Mouse (Mus musculus) skeletal muscle tissue, adult 2 months (tissue): Measurements from ENCODE around the gene Cpa1.
A peak's percentile ranks its signal among the peaks of the same experiment; 100 is the strongest.

ENCODE experiments used
- DNase-seq: peaks from one replicate; pipeline ENCODE4 v3.0.0-alpha.2; 2012; ENCODE audit warnings: low read depth, low spot score

The Cpa1 gene

DNA sequence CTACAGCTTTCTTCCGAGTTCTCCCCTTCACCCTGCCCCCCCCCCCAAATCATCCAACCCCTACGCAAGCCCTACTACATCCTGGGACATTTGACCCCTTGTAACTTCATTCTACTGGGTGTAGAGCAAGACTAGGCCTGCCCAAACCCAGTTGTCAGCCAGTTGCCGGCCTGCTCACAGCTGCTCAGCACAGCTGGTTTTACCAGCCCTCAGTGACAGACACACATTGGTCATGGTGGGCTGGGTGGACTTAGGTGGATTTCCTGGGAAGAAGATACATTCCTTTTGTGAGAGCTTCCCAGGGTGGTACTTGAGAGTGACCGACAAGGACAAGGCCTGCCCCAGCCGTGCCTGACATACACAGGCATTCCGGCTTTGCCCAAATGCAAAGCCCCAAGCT, 18.0 kb upstream of the Cpa1 start:
- no peak for DNase-seq

DNA sequence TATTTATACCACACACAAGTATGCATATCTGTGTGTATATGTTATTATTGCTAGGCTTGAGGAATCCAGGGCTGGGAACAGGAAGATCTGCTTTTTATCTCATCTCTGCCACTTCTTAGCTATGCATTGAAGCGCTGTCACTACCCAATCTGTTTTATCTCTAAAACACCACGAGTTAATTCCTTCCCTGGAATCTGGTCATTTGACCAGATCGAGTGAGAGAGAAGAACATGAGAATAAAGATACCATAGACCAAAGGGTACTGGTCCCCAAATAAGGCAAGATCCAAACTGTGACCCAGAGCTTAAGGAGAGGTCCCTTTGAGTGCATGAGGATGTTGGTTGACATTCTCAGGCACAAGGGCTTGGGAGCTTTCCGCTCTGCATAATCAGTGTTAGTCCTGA, 17.0 kb upstream of the Cpa1 start:
- no peak for DNase-seq

DNA sequence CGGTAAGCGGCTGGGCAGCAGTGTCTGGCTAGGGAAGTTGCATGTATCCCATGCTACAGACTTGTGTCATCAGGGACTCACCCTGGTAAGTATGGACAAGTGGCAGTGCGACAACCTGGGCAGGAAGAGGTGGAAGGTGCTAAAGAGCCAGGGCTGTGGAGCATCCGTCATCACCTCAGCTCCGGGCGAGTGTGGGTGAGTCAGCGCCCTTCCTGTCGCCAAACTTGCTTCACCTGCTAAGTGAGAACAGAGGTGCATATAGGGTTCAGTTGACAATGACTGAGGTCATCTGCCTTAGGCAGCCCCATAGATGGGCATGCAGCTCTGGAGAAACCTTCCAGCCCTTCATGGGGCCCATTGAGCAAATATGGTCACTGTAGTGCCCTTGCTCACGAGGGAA, 14.3 kb upstream of the Cpa1 start:
- no peak for DNase-seq

DNA sequence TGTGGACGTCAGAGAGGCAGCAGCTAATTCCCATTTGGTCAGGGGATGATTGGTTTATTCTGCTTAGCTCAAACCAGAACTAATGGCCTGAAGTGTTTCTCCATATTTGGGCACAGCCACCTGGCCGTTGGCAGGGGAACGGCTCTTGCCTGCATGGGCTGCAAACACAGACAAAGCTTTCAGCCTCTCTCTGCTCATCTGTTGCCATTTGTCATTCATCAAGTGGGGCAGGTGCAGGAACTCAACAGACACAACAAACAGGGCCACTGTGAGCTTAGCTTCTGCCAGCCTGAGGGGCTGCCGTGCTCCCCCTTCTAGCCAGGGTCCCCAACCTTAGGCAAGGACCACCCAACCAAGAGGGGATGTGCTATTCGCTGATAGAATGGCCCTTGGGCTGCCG, 10.9 kb upstream of the Cpa1 start:
- DNase-seq: no peak

DNA sequence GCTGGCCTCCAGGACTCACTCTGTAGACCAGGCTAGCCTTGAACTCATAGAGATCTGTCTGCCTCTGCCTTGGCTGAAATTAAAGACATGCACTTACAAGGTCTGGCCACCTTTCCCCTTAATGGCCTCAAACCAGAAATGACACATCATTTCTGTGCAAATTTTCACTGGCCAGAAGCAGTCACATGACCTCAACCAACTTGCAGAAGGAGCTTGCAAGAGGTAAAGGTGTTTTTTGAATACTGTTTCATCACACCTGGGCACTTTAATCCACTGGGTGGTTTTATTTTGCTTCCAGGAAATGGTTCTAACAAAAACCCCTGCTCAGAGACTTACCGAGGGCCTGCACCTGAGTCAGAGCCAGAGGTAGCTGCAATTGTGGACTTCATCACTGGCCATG, 9.0 kb upstream of the Cpa1 start:
- DNase-seq: no peak

DNA sequence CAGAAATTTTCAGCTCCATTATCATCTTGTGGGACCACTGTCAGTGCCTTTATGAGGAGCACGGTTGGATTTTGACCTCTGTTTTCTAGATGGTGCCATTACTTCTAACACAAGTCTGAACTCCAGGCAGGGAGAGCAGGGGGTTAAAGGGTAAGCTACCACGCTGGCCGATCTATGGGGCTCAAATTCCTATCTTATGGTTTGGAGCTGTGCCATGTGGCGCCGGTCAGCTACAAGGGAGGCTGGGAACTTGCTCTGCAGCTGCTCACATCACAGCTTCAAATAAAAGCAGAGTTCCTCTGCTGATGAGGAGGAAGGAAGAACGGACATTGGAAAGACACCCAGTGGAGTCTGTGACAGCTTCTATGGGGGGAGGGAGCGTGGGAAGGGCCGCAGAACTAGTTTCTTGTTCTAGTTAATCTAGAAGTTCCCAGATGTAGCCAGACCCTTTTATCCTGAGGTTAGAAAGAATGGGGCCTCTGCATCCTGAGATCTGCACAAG, 3.6 kb upstream of the Cpa1 start:
- no peak for DNase-seq

DNA sequence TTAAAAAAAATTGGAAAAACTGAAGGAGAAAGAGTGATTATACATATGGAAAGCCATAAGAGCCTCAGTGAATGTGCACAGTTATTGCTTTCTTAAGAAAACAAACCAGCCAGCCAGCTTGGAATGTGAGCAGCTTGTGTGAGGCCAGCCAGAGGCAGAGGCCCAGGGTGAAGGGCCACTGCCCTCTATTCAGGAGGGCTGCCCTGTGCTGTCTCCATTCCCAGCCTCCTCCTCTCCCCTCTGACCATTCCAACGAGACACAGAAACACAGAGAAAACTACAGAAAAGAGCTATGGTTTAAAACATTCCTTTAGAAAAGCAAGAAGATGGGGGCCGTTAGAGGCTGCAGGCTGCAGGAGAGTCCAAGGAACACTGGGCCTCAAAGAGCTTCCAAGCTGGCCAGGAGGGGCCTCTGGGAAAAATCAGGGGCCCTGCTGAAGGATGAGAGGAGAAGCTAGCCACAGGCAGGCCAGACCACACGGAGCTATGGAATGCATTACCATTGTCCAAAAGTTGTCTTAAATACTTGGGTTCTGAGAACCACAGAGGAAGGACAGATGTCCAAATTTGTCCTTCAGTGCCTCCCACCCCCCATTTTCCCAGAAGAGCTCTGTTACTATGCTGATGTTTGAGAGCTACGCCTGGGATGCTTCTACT, 2.7 kb upstream of the Cpa1 start:
- DNase-seq: no peak

DNA sequence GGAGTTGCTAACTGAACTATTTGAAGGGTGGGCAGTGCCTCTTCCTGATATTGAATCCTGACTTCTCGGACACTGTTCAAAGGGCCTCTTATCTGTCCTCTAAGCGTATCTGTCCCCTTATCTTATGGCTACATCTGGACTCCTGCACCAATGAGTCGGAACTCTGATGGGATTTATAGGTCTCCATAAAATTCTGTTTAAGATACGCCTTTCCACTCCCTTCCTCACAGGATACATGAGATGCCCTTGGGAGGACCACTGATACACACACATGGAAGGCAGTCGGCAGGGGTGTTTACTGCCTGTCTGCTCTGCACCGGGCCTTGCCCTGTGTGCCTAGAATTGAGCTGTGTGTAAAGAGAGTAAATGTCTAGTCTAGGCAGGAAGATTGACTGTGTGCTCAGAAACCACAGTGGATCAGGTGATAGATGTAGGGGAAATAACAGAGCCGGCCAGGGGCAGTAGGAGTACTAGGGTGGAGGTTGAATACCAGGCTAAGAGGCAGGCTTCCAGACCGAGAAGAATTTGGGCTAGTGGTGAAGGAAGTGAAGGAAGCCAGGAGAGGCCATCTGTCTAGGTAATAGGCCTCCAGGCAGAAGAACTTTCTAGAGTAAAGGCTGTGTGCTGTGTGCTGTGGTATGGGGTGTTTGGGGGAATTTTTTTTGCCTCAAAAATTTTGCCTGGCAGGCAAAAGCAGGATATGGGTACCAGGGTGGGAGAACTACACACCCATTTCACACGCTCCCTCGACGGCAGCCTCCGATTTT, 4.9 kb downstream of the Cpa1 start:
- DNase-seq: peak; percentile 19

DNA sequence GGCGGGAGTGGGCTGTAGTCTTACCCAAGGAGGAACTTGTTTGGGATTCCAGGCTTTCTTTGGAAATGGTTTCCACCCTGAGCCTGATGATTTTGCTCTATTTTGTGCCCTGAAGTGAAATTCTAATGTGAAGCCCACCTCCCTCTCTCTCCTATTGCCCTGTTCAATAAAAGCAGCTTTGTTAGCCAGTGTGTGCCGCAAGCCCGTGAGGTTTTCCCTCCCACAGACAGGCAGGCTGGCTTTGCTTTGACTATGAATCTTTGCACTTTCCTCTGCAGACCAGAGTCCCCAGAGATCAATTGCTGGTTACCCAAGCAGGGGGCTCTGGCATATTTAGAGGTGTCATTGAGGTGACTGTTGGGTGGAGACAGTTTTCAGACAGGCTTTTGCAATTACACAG, 5.4 kb downstream of the Cpa1 start:
- no peak for DNase-seq

DNA sequence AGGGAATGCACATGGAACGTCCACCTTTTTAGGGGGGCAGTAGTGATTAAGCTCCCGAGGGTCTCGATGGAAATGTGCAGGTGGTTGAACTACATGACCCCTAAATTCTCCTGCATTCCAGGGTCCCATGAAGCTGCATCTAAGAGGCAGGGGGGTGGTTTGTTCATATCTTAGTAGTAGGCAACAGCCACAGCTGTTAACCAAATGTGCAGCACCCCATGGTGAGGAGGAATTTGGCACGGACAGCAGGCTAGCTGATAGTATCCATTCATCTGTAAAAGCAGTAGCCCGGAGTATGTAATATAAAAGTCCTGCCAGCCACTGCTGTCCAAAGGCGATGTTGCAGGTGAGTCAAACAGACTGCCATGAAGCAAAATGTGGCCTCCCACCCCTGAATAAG, 6.4 kb downstream of the Cpa1 start:
- no peak for DNase-seq

DNA sequence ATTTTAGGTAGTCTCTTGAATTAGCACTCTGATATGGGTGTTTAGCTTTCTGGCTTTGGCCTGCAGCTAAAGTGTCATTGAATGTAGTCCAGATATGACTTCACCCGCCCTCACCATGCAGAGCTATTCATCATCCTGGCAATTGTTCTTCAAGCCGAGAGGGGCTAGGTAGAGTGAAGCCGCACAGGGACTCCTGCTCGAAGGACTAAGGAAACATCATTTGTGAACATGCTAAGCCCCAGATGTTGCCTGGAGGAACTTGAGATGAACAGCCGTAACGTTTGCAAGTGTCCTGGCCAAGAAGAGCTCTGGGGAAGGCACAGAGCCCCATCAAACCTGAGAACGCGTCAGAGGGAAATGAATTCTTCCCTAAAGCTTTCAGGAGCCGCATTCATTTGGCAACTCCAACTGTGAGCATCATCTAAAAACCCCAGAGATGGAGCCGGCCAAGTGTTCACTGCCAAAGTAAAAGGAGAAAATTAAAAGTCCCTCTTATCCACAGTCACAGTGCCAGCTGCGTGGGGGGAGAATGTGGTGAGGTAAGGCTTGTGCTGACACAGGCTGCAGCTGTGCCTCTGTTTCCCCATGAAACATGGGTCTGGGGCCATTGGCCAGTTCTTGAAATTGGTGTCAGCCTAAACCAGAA, 10.8 kb downstream of the Cpa1 start:
- DNase-seq: peak; percentile 50

DNA sequence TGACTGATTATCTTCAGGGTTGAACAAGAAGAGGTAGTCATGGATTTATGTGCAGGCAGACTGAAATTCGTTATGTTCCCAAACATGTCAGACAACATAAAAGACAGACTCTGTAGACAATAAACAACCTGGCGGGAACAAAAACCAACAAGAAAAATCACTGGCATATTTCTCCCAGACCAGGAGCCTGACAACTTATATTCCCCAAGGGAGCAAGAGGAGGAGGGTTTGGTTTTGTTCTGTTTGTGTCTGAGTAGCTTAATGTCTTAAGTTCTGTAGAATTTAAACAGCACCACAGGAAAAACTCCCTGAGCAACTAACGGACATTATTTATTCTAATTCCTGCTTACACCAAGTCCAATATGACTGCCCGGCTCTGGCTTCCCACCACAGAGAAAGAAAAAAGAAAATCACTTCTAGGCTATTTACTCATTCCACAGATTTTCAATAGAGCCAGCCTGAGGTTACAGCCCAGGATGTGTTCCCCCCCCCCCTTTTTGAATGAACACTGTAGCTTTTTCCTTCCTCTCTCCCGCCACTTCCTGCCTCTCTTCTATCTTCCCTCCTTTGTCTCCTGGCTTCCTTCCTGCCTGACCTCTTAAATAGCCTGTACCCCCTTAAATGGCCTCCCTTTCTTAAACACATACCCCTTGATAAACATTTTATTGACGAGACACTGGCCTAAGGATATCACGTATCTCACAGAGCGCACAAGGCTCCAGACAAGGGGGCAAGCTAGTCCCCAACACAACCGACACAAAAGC, 13.6 kb downstream of the Cpa1 start:
- no peak for DNase-seq

DNA sequence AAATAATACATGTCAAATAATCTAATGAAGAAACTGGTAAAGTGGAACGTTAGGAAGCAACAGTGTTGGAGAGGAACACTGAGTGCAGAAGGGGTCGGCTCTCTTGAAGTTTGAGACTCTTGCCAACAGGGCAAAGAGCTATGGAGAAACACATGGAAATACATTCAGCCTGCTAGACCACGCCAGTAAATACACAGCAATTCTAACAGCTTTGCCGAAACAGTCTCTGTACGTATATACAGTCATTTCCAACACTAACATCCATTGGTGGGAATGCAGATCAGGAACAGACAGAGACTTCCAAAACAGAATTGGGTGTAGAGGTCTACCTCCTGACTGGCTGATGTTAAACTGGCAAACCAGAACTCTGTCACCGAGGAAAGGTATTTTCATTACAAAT, 14.5 kb downstream of the Cpa1 start:
- no peak for DNase-seq

DNA sequence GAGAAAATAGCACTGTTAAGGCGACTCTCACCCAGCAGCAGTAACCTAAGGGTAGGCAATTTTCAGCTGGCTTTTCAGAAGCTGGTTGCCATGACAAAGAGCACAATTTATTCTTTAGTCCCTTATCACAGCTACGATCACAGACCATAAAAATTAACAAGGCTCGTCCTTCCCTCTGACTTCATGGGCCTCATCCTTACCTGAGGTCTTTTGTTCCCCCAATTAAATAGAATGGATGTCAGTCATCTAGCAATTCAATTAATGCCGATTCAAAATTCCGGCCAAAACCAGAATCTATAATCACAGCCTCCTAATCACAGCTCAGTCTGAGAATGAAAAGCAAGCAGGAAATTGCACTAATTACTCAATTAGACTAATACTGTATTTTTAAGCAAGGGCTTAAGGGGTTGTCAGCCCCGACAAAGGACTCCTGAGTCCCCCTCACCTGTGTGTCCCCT, 15.4 kb downstream of the Cpa1 start:
- DNase-seq: no peak

DNA sequence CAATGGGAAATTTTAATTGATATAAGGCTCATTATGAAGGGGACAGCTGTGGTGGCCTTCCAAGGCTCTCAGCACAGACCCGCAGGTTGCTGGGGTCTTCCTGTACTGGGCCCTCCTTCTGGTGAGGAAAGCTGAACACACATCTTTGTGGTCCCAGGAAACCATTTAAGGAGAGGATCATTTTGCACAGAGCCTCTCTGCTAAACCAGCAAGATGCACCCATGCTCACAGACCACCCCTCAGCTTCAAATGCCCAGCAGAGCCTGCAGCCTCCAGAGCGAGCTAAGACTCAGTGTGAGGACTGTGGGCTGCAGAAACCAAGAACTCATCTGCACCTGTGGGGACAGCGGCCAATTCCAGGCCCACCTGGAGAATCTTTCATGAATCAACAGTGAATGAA, 15.9 kb downstream of the Cpa1 start:
- DNase-seq: no peak

DNA sequence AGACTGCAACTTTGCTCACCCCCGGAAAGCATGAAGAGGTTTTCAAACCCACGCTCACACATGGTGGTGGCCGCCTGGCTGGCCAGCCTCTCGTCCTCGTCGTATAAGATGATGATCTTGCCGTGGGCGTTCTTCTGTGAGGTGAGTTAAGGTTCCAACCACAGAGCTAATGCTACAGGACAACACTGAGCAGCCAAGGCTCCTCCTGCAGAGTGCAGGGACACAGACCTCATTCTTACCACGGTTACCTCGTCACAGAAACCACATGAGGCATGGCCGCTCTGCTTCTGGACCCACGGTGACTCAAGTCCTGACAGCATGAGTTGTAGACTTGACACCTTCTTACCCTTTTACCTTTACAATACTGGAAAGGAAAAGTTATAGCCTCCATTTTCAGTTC, 18.3 kb downstream of the Cpa1 start:
- DNase-seq: no peak

DNA sequence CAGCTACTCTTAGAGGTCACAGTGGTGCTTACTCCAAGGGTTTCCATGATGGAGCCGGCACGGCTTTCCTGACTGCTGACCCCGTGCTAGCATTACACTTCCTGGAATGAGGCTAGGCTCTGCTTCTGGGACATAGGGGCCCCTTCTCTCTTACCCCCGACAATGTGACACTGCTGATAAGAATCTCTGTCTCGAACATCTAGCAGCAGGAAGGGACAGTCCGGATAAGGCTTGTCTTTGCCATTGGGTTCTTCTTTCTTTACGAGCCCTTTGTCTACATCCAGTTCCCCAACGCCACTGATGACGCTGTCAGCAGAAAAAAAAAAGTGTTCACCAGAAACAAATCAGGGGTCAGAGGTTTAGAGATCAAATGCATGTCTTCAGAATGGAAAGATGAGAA, 19.6 kb downstream of the Cpa1 start:
- no peak for DNase-seq

DNA sequence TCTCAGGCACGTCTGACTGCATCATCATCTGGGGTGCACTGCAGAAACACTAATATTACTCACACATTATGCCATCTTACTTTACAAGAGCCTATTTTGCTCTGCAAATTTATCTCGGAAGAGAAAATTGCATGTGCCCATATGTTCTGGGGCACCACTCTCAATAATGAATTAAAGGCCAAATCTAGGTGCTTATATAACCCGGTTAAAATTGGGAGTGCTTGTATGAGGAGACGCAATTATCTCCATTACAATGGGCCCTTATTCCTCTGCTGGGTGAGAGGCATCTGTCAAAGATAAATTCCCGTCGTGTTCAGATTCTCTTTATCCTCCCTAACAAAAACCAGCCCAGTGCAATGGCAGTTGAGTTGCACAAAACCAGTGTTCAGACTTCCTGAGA, 25.8 kb downstream of the Cpa1 start:
- no peak for DNase-seq

DNA sequence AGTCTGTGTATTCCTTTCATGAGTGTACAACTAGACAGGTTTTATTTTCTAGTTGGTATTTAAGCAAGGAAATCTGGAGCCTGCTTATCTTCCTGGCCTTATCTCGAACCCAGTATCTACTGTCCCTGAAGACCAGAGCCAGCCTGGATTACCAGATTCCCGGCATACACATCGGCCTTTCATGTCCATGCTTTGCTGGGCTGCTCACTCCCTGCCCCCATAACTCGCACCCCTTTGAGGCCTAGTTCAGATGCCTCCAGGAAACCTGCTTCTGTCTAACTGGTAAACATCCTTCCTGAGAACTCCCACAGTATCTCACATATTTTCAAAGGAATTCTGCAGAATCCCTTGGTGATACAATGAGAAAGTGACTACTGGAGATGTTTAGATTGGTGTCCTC, 26.3 kb downstream of the Cpa1 start:
- no peak for DNase-seq

DNA sequence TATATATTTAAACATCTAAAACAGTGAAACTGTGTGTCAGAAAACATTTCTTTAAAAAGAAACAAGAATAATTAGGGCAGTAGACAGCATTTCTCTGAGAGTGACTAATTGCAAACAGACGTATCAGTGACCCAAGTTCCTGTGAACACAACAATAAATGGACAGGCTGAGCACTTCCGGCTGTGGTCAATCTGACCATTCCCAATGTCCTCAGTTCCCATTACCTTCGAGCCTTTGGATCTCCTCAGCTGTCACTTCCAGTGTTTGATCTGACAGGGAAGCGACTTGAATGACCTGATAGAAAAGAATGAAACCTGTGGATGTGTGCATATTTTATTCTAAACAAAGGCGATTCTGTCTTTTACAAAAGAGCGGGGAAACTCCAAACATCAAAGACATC, 27.0 kb downstream of the Cpa1 start:
- DNase-seq: no peak

DNA sequence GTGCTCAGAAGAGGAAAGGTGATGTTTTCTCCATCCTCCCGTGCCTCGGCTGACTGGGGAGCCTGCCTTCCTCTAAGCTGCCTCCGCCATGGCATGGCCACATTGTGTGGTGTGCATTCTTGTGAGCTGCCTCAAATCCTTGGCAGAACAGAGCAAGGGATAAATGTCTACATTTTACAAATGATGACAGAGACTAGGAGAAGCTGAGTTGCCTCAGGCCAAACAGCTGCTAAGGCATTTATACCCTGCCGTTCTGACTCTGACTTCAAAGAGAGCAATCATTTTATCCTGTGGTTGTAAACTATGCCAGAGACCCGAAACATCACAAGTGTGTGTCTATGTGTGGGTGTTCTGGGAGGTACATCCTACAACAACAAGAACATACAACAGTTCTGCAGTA, 28.6 kb downstream of the Cpa1 start:
- no peak for DNase-seq

DNA sequence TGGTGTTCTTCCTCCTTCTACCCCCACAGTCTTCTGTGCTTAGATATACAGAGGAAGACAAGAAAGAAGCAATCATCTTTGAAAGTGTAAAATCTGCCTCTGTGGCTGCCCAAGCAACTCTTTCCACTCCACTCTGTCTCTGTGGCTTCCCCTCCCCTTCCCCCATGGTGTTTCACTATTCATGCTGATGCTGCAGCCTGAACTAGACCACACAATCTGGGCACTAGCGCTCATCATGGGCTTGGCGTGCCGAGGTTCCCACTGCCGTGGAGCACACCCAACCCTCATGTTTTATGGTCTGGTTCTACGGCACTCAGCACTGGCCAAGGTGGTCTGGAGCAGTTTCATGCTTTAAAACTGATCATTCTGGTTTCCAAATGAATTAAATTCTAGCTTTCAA, 32.7 kb downstream of the Cpa1 start:
- DNase-seq: no peak
